Mouse (Mus musculus) stomach, postnatal 0 days (tissue): ENCODE measurements at regions not wholly inside any gene's neighbourhood (a gene's known extent, or its start where the extent isn't known, plus 50 kb on each side); places are given as distances from the start of the nearest gene placed in this dataset.

Experiments used
- CTCF ChIP-seq: IDR thresholded peaks from 2 replicates; pipeline ENCODE4 v1.5.1; 2016; ENCODE audit warnings: antibody characterized with exemption, low read depth, mild to moderate bottlenecking, moderate library complexity
- EP300 ChIP-seq: optimal IDR thresholded peaks from 2 replicates; pipeline ENCODE3; 2016; ENCODE audit warnings: antibody characterized with exemption

DNA sequence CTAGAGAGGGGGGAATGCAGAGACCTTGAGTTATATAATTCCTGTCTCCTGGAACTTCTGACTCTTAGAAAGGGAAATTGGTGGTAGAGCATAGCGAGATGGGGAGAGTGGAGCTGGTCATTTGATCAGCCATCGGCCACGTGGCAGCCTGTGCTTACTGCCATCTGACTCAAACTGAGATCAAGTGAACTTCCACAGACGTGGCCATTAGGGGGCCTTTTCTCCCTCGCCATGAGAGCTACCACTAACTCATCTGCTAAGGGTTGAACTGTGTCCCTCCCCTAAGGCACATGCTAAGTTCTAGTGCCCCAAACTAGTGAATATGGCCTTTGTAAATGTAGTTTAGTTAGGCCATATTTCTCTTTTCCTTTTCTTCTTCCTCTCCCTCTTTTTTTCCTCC is 120.6 kb downstream of the 2410131K14Rik start:
- TF ChIP-seq CTCF (peak; percentile 38; the same call in 1 of the 2 replicates), EP300 (no peak)
